Mouse (Mus musculus) neural tube, embryonic 10.5 days (tissue): ENCODE results near the gene Tbce.

Experiments
- DNase-seq: peaks from one replicate; pipeline ENCODE4 v3.0.0-alpha.2; 2017; ENCODE audit warnings: low spot score; ENCODE audit errors: extremely low spot score

Gene Tbce

DNA sequence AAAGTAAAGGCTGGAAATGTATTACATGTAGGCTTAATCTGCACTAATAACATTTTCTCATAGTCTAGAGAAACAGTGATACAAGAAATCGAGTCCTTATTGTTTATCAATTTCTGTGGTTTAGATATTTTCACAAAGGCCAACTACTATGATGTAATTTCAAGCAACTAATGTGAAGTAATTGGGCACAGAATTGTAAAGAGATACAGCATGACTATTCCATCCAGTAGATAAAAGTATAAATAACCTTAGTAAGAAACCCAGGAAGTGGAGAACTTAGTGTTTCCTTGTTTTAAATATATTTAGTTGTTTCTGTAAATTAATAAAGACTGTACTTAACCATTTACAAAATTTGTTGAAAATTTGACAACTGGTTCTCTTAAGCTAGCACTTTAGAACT is 69.6 kb downstream of the Tbce start:
- no peak for DNase-seq

GRCm38 (mm10) chr13:13968629-13969111 is 70.8 kb downstream of the Tbce start:
- DNase-seq, result no peak

GRCm38 (mm10) chr13:13966172-13966571 is 73.3 kb downstream of the Tbce start:
- DNase-seq, result no peak

DNA sequence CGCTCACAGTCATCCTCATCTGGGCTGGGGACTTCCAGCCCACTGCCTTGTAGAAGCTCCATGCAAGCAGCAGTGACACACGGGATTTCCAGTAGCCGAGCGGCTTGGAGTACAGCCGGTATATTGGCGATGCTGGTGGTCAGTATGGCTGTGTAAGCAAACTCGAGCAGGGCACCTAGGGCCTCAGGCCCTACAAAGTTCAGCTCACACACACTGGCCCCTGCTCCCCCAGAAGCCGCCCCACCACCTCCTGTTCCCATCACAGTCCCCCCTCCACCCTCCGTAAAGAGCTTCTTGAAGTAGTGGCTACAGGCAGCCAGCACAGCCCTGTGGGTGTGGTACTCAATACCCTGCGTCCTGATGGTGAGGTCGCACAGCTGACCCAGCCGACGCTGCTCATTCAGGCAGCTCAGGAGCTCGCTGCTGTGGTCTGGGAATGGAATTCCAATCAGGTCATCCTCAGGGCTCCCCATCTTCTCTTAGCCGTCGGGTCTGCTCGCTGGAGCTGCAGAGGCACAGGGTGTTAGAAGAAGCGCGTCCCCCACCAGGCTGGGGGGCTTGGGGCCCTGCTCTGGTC is 74.0 kb downstream of the Tbce start:
- DNase-seq, result no peak

DNA sequence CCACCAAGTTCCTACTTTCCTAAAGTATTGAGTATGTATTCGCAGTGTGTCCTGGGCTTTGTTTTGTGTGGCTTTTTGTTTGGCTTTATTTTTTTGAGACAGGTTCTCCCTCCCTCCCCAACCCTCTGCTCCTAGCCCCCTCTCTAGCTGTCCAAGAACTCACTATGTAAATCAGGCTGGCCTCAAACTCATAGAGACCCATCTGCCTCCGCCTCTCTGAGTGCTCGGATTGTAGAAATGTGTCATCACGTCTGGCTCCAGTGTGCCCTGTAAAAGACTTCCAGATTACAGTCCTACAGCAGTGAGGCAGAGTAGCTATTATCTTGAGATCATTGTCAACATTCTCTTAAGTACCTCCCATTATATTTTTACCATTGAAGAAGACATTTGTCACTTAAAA is 78.4 kb downstream of the Tbce start:
- DNase-seq, result no peak

DNA sequence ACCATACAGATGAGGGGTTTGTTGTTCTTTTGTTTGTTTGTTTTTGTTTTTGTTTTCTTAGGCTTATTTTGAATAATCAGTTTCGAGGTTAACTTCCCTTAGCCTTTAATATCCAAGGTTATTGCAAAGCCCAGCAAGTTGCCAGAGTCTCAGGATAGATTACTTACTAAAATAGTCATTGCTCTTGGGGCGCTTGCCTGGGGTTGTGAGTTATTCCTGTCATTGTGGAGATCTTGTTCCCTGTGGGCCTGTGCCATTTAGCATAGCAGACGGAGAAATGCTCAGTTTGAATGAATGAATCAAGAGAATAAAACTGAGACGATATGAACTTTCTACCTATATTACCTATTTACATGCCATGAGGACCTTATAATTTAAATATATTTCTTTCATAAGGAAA is 79.2 kb downstream of the Tbce start:
- DNase-seq, result no peak

GRCm38 (mm10) chr13:13956686-13957085 is 82.8 kb downstream of the Tbce start:
- DNase-seq, result no peak

DNA sequence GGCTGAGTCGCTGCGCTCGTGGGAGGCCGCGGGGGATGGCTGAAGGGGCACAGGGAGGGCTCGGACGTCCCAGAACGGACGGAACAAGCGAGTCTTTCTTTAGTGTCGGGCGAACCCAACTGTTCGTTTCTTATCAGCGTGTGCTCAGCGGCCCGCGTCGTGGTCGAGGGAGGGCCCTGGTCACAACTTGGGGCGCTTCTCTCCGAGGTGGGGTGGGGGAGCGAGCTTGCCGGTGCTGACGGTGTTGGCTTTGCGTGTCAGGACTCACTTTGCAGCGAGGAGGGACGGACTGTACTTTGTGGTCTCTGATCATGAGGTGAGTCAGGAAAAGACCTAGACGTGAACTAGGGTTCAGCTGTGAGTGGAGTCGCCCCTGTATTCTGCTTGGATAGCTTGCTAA is 84.5 kb downstream of the Tbce start:
- DNase-seq, result no peak

DNA sequence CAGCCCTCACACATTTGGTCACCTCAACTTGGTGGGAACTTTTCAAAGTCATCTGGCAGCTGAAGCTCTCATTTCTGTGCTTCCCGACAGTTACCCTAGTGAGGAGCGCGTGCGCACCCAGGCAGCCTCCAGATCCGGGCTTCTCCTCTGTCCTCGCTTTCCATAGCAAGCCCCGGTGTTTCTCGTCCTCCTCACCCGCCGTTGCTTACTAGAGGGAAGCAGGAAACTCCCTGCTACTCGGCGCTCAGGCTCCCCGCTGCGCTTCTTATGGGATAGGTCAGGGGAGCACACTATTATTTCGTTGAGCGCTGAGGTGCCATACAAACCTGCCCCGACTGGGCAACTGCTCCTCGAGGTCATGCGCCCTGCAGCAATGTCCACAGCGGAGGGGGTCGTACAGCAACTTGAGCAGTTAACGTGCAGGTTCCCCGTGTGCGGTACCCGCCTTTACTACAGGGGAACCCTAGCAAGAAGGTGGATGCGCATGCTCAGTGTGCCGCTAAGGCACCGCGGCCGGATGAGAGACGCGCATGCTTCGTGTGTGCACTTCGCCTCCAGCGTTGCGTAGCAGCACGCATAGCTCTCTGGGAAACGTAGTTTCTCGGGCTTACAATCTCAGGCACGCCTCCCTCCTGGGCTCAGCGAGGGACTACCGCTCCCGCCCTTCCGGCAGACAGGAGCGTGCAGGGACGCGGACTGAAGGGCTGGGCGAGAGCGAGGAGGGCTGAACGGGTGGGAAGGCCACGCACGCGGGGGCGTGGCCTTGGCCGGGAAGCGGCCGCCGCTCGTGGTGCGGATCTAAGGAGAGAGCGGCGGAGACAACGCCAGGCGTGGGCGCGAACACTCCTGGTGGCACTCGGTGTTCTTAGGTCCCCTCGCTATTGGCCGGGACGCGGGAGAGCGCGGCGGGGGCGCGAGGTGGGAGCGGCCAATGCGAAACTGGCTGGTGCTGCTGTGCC is 85.3 kb downstream of the Tbce start, which contains the start of gene B3galnt2:
B3galnt2 (plus strand) TSS at position 596 of the 959 bp plus-strand sequence.
- peak; percentile 93 for DNase-seq
